Mouse (Mus musculus): ENCODE measurements around the gene Rbm5. TPM values are rescaled to one million over a fixed set of nuclear protein-coding genes. Genes with fewer than 3 reads are reported as not detected.

The Rbm5 gene
- polyA plus RNA-seq, 1 experiment from 2014 or later, result 199 TPM

DNA sequence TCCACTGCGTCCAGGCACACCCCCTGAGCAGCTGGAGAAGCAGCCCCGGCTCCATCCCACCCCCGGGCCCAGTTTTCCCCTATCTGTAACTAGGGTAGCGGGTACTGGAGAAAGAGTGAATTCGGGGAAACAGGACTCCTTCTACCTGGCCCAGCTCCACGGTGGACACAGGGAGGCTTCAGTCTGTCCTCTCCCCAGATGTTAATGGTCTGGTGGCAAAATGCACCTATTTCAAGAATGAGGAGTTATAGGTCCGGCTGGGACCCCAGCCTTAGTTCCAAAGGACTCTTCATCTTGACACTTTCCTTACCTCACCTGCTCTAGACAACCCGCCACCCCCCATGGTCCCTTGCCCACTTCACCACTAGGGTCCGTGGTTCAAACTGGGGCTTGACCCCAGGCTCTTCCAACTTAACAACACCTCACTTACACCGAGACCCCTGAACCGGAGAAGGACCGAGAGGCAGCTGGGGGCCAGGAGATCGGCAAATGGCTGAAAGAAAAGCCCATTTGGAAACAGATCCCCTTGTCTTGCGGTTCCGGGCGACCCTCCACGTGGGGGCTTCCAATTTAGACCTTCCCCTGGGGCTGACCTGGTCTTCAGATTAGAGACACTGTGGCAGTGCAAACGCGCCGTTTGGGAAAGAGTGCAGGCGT, 62.2 kb downstream of the Rbm5 start:
- no peaks in the 10 kb centered on the region for H3K27me3 ChIP-seq (ENCODE audit: control insufficient read depth, insufficient read depth, low read length)

DNA sequence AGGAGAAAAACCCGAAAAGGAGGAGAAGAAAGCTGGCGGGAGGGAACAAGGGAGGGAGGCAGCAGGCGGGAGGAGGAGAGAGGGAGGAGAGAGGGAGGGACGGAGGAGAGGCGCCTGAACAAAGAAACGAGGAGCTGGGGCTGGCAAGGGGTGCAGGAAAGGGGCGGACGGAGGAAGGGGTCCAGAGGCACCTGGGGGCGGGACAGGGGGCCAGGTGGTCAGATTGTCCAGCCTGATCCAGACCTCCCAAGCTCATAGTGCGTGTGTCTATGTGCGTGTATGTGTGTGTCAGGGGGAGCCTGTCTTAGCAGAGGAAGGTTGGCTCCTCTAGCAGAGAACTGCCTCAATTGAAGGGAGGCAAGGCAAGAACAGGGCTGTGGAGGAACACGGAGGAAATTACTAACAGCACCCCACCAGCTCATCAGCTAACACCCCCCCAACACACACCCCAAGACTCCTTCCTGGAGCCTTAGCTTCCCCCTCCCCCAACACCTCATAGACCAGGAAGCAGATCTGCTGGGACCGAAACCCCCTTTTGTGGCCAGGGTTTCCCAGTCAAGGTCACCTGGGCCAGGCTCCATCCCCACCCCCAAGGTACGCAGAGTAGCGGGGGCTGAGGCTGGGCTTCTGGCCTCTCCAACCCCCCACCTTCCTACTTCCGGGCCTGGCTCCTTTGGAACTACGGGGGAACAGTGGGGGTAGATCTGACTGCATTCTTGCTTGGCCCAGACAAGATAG, 62.9 kb downstream of the Rbm5 start:
- H3K4me3 ChIP-seq (replicated peaks; ENCODE audit: low read length), result peak overlapping the region; percentile 89
- peak overlapping the region; percentile 97 for H3K9ac ChIP-seq
- ATAC-seq (ENCODE audit: low FRiP score), result peak; percentile 38
- H3K4me1 ChIP-seq (replicated peaks; ENCODE audit: control insufficient read depth, insufficient read depth, low read length), result peaks cover 39% of the 10 kb centered on the region; the same call in 1 of the 2 replicates
- peaks cover 22% of the 10 kb centered on the region for H3K36me3 ChIP-seq (replicated peaks; ENCODE audit: control insufficient read depth, insufficient read depth)
- no peaks in the 10 kb centered on the region for H3K9me3 ChIP-seq (ENCODE audit: control insufficient read depth, low read length)
- DNase-seq (ENCODE audit: low spot score), result peak; percentile 50
- H3K27ac ChIP-seq, result peak overlapping the region; percentile 89
- no peaks in the 10 kb centered on the region for H3K27me3 ChIP-seq (ENCODE audit: control insufficient read depth, insufficient read depth, low read length)
- WGBS, result 1% methylated on average over 17 of the region's 17 CpGs
- peak overlapping the region; percentile 86 for H3K4me2 ChIP-seq (replicated peaks)

More for the DNA sequence above, 62.2 kb downstream of the Rbm5 start:
- Histone ChIP-seq H3K4me2 (replicated peaks) (peak overlapping the region; percentile 86), H3K36me3 (replicated peaks; ENCODE audit: control insufficient read depth, insufficient read depth) (peaks cover 18% of the 10 kb centered on the region), H3K4me1 (replicated peaks; ENCODE audit: control insufficient read depth, insufficient read depth, low read length) (peaks cover 32% of the 10 kb centered on the region; the same call in 1 of the 2 replicates), H3K9ac (peak overlapping the region; percentile 97), H3K4me3 (replicated peaks; ENCODE audit: low read length) (peak overlapping the region; percentile 89), H3K27ac (peak overlapping the region; percentile 89), H3K9me3 (ENCODE audit: control insufficient read depth, low read length) (no peaks in the 10 kb centered on the region)
- no peak for ATAC-seq (ENCODE audit: low FRiP score)
- DNase-seq (ENCODE audit: low spot score), result no peak
- 2% methylated on average over 21 of the region's 21 CpGs for WGBS

DNA sequence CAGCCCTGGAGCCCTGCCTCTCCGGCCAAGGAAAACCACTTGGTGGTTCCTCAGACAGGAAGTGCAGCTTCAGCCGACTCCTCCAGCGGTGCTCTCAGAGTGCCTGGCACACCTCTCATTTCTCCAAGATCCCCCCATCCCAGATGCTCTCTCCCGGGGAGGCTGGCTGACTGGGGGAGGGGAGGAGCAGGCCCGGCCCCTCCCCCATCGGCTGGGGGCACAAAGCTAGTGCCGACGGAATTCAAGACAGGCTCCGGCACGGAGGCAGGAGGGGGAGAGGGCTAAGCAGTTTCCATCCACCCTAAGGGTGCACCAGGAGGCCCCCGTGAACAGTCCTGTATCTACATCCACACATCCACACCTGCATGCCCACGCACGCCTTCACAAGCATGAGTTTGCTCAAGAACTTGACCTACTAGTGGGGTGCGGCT, 64.0 kb downstream of the Rbm5 start:
- H3K27ac ChIP-seq, result peak overlapping the region; percentile 89
- H3K4me2 ChIP-seq (replicated peaks), result peak overlapping the region; percentile 86
- H3K4me3 ChIP-seq (replicated peaks; ENCODE audit: low read length), result peak overlapping the region; percentile 89
- ATAC-seq (ENCODE audit: low FRiP score), result no peak
- H3K9ac ChIP-seq, result peak overlapping the region; percentile 97
- DNase-seq (ENCODE audit: low spot score), result peak; percentile 44
- H3K27me3 ChIP-seq (ENCODE audit: control insufficient read depth, insufficient read depth, low read length), result no peaks in the 10 kb centered on the region
- WGBS, result 2% methylated on average over 14 of the region's 14 CpGs
- no peaks in the 10 kb centered on the region for H3K9me3 ChIP-seq (ENCODE audit: control insufficient read depth, low read length)
- peaks cover 46% of the 10 kb centered on the region for H3K4me1 ChIP-seq (replicated peaks; ENCODE audit: control insufficient read depth, insufficient read depth, low read length)
- peaks cover 28% of the 10 kb centered on the region for H3K36me3 ChIP-seq (replicated peaks; ENCODE audit: control insufficient read depth, insufficient read depth)

DNA sequence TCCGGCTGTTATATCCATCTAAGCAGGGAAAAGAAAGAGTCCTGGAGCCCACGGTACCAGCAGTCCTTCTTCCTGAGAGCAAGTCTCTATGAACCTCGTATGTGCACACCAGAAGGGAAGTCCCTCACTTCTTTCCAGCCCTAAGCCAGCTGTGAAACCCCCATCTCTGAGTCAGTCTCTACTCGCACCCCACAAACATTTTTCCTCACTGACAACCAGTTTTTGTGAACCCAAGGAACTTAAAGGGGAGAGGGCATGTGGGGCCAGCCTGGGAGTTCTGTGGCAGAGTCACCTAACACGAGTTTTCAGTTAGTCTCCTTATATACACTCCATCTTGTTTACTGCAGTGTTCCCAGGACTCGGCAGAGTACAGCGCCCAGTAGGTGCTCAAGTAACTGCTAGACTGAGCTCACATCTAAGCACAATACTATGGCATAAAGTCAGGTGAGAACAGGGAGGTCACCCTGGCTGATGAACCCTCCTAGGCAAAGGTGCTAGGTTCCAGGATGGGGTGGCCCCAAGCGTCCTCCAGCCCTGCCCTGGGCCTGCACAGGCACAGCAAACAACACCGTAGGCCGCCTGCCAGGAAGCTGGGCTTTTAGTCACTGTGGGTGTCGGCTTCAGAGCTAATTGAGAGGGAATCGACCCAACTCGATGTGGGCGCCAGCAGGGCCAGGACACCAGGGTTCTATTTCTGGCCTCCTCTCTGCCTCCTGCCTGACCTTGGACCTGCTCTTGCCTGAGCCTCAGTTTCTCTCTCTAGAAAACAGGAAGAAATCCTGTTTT, 67.3 kb downstream of the Rbm5 start:
- peaks cover 71% of the 10 kb centered on the region for H3K4me1 ChIP-seq (replicated peaks; ENCODE audit: control insufficient read depth, insufficient read depth, low read length)
- H3K9ac ChIP-seq, result peak overlapping the region; percentile 16; the same call in 1 of the 2 replicates
- no peak overlapping the region for H3K4me3 ChIP-seq (replicated peaks; ENCODE audit: low read length)
- DNase-seq (ENCODE audit: low spot score) (no peak), ATAC-seq (ENCODE audit: low FRiP score) (no peak)
- 60% methylated on average over 14 of the region's 14 CpGs for WGBS
- no peaks in the 10 kb centered on the region for H3K9me3 ChIP-seq (ENCODE audit: control insufficient read depth, low read length)
- H3K36me3 ChIP-seq (replicated peaks; ENCODE audit: control insufficient read depth, insufficient read depth), result peaks cover 31% of the 10 kb centered on the region
- no peaks in the 10 kb centered on the region for H3K27me3 ChIP-seq (ENCODE audit: control insufficient read depth, insufficient read depth, low read length)
- no peak overlapping the region for H3K27ac ChIP-seq
- no peak overlapping the region for H3K4me2 ChIP-seq (replicated peaks)

DNA sequence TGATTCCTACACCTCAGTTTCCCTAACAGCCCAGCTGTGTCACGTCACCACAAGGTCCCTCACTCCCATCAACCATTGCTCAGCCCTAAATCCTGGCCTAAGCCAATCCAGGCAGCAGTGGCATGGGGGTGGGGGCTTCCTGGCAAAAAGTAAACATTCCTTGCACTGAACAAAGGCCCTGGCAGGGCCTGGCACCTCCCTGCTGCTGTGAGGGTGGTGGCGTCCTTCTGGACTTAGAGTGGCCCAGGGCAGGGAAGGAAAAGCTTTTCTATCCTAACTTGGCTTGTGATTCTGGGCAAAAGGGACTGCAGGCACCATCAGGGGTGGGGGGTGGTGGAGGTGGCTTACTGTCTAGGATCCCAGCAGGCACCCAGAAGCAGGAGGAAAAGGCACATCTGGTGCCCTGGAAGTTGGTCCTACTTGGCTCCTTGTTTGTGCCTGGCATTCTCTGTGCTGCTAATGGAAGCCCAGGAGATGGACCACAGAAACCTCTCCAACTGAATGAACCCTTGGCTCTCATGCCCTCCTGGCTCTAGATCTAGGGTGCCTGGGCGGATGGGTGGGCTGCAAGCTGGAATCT, 68.1 kb downstream of the Rbm5 start:
- Histone ChIP-seq H3K9ac (no peak overlapping the region), H3K27ac (0 out of 2 replicates have a peak overlapping the region, but pooled peaks have one; percentile 20), H3K4me1 (replicated peaks; ENCODE audit: control insufficient read depth, insufficient read depth, low read length) (peaks cover 73% of the 10 kb centered on the region)

DNA sequence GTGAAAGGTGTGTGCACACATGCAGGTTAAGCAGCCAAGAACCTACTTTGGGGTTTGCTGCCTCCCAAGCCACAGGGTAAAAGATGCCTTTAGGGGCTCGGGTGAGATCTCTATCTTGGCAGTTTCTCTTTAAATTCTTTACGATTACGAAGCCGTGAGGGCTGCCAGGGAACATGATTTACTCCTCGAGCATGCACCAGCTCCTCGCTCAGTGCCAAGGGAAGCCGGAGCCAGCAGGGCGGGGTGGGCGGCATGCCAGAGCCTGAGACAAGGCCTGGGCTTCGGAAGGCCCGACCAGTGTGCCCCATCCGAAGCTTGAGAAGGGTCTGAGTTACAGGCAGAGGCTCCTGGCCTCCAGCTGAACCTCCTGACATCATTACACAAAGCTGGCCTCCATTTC, 69.2 kb downstream of the Rbm5 start:
- H3K27ac ChIP-seq, result no peak overlapping the region
- ATAC-seq (ENCODE audit: low FRiP score), result 0 out of 2 replicates have a peak, but pooled peaks have one; percentile 39

More for the DNA sequence above, 68.1 kb downstream of the Rbm5 start:
- no peak overlapping the region for H3K4me3 ChIP-seq (replicated peaks; ENCODE audit: low read length)
- no peaks in the 10 kb centered on the region for H3K9me3 ChIP-seq (ENCODE audit: control insufficient read depth, low read length)
- DNase-seq (ENCODE audit: low spot score) (no peak), ATAC-seq (ENCODE audit: low FRiP score) (no peak)
- no peaks in the 10 kb centered on the region for H3K27me3 ChIP-seq (ENCODE audit: control insufficient read depth, insufficient read depth, low read length)
- no peak overlapping the region for H3K4me2 ChIP-seq (replicated peaks)
- WGBS, result 68% methylated on average over 3 of the region's 3 CpGs
- H3K36me3 ChIP-seq (replicated peaks; ENCODE audit: control insufficient read depth, insufficient read depth), result peaks cover 31% of the 10 kb centered on the region

DNA sequence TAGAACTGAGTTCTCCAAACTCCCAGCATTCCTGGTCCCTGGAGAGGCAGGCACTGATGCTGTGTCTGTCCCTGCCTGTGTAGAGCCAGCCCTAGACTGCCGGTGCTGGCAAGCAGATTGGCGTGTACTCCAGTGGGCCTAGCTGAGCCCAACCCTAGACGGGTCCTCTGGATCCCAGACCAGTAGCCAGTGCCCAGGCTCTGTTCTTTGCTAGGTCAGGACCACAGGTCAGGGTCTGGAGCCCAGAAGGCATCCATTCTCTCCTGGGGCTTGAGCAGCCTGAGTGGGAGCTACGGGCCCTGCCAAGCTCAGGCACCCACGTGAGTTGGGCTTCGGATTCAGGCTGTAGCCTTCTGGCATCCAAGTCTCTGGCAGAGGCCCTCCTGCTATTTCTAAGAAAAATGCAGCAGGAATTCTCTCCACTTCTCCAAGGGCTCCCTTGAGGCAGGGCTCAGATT, 70.7 kb downstream of the Rbm5 start:
- H3K4me3 ChIP-seq (replicated peaks; ENCODE audit: low read length), result no peak overlapping the region
- H3K9me3 ChIP-seq (ENCODE audit: control insufficient read depth, low read length), result no peaks in the 10 kb centered on the region
- H3K4me1 ChIP-seq (replicated peaks; ENCODE audit: control insufficient read depth, insufficient read depth, low read length), result peaks cover 76% of the 10 kb centered on the region
- peak overlapping the region; percentile 26; the same call in 1 of the 2 replicates for H3K9ac ChIP-seq
- no peaks in the 10 kb centered on the region for H3K27me3 ChIP-seq (ENCODE audit: control insufficient read depth, insufficient read depth, low read length)
- peaks cover 28% of the 10 kb centered on the region for H3K36me3 ChIP-seq (replicated peaks; ENCODE audit: control insufficient read depth, insufficient read depth)
- H3K27ac ChIP-seq, result no peak overlapping the region
- 22% methylated on average over 6 of the region's 6 CpGs for WGBS
- H3K4me2 ChIP-seq (replicated peaks), result no peak overlapping the region
- no peak for DNase-seq (ENCODE audit: low spot score)
- ATAC-seq (ENCODE audit: low FRiP score), result peak; percentile 35

More for the DNA sequence above, 69.2 kb downstream of the Rbm5 start:
- H3K4me1 ChIP-seq (replicated peaks; ENCODE audit: control insufficient read depth, insufficient read depth, low read length), result peaks cover 73% of the 10 kb centered on the region
- H3K9ac ChIP-seq, result no peak overlapping the region
- 51% methylated on average over 12 of the region's 12 CpGs for WGBS
- H3K27me3 ChIP-seq (ENCODE audit: control insufficient read depth, insufficient read depth, low read length), result no peaks in the 10 kb centered on the region
- H3K9me3 ChIP-seq (ENCODE audit: control insufficient read depth, low read length), result no peaks in the 10 kb centered on the region
- no peak overlapping the region for H3K4me2 ChIP-seq (replicated peaks)
- DNase-seq (ENCODE audit: low spot score), result peak; percentile 78
- no peak overlapping the region for H3K4me3 ChIP-seq (replicated peaks; ENCODE audit: low read length)
- peaks cover 31% of the 10 kb centered on the region for H3K36me3 ChIP-seq (replicated peaks; ENCODE audit: control insufficient read depth, insufficient read depth)

DNA sequence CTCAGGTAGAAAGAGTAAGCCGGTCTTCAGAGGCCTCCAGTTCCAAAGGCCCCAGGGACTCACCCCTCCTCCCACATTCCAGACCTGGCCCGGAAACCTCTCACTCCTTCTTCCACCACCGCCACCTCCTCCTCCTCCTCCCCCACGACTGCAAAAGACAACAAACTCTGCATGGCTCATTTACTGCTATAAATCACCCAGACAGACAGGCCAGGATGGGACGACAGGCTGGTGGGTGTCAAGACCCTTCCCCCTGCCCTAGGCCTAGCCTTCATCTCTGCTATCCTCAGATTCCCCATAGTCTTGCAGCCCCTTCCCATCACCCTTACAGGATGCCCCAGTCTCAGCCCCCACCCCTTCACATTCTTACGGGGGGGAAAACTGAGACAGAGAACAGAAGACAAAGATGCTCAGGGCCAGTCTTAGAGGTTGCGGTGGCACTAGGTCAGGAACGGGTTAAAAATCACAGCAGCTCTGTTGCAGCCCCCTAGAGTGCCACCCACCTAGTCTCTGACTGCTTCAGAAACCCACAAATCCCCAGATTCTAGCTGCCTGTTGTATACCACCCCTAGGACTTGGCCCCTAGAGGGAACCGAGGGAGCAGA, 71.3 kb downstream of the Rbm5 start:
- Histone ChIP-seq H3K9me3 (ENCODE audit: control insufficient read depth, low read length) (no peaks in the 10 kb centered on the region), H3K4me2 (replicated peaks) (no peak overlapping the region; the same call in 1 of the 2 replicates), H3K9ac (no peak overlapping the region), H3K27ac (no peak overlapping the region), H3K27me3 (ENCODE audit: control insufficient read depth, insufficient read depth, low read length) (no peaks in the 10 kb centered on the region), H3K4me1 (replicated peaks; ENCODE audit: control insufficient read depth, insufficient read depth, low read length) (peaks cover 76% of the 10 kb centered on the region), H3K4me3 (replicated peaks; ENCODE audit: low read length) (no peak overlapping the region), H3K36me3 (replicated peaks; ENCODE audit: control insufficient read depth, insufficient read depth) (peaks cover 23% of the 10 kb centered on the region)
- ATAC-seq (ENCODE audit: low FRiP score) (no peak), DNase-seq (ENCODE audit: low spot score) (no peak)
- 4% methylated on average over 9 of the region's 9 CpGs for WGBS

Data from hindbrain, embryonic 14.5 days (tissue).